Mouse (Mus musculus) cortical plate, adult 2 months (tissue): ENCODE data around the gene Lmntd1.

Experiments used
- CTCF ChIP-seq: fragments of 200-500 bp; IDR thresholded peaks from 2 replicates; pipeline ENCODE4 v1.5.1; 2011; ENCODE audit warnings: mild to moderate bottlenecking, control low read depth, low read length; ENCODE audit not compliant: insufficient read depth; ENCODE audit errors: extremely low read depth
- POLR2A ChIP-seq: fragments of 200-500 bp; IDR thresholded peaks from 2 replicates; pipeline ENCODE4 v1.6.1; 2011; ENCODE audit warnings: mild to moderate bottlenecking, low read length, control low read depth; ENCODE audit not compliant: insufficient read depth; ENCODE audit errors: extremely low read depth

DNA sequence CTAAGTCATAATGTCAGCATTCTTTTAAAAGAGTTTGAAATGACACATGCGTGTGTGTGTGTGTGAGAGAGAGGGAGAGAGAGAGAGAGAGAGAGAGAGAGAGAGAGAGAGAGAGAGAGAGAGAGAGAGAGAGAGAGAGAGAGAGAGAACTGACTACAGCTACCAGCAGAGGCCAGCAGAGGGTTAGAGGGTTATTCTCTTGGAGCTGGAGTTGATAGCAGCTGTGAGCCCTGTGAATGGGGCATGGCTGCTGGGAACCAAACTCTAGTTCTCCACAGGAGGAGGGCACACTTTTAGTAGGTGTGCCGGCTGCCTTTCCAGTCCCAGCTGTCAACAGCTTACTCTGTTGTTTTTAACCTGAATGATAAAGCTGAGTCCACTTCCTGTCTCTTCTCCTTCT, 242.1 kb downstream of the Lmntd1 start:
- TF ChIP-seq POLR2A (no peak), CTCF (0 out of 2 replicates have a peak, but pooled peaks have one; percentile 14)
